Mouse (Mus musculus) urinary bladder, adult 18-20 months (tissue): ENCODE measurements at regions not wholly inside any gene's neighbourhood (a gene's known extent, or its start where the extent isn't known, plus 50 kb on each side); places are given as distances from the start of the nearest gene placed in this dataset.

ENCODE experiments used
- DNase-seq, 2 experiments: peaks; one replicate each; pipeline ENCODE4 v3.0.0; 2022; ENCODE audit warnings: low spot score in 2 of 2, mixed read lengths in 2 of 2

DNA sequence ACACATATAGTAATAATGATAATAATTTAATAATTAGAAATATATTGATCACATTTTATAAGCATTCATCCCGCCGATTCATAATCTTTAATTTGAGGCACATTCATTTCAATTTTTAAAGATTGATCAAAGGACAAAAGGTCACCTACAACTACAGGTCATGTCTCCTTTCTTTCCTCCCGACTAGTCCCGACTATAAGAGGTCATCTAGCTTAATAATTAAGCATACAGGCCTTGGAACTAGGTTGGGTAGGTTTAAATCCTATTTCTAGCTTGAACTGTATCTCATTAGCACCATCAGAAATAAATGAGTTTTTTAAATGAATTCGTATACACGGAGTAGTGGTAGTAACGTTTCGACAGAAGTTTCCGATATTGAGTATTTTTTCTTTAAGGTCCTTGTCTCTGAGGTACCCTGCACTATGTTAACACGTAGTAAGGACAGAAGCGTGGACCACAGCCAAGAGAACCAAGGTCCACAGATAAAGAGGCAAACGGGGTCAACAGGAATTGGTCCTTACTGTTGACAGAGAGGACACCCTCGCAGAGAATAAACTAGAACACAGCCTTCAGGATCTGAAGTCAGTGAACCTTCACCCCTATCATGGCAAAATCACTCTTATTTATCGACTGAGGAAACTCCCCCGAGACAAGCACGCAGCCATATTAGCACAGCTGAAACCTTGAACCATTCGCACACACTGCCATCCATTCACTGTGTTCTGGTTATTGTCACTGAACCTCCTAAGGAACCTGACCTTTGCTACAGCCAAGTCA is 185.8 kb upstream of the Jmjd1c start:
- no peak for DNase-seq

DNA sequence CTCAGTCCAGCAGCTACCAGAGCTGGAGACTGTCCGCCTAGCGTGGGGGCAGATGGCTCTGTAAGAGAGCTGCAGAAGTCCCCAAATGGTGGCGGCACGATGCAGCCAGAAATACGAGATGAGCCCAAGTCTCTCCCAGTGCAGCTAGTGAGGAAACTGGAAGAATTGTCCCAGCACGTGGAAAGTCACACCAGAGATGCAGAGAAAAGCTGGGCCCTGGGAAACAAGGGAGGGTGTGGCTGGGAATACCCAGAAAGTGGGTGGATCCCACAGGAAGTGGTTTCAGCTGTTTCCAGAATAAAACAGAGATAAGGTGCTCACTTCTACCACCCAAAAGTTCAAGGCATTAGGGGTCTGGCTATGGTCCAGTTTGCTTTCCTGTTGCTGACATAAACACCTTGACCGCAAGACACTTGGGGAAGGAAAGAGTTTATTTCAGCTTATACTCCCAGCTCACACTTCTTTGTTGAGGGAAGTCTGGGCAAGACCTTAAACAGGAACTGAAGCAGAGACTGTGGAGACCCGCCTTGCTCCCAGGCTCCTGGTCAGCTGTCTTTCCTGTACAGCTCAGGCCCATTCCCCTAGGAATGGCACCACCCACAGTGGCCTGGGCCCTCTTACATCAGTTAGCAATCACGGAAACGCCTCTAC is 184.5 kb upstream of the Jmjd1c start:
- peak; percentile 52 to 54 for DNase-seq

DNA sequence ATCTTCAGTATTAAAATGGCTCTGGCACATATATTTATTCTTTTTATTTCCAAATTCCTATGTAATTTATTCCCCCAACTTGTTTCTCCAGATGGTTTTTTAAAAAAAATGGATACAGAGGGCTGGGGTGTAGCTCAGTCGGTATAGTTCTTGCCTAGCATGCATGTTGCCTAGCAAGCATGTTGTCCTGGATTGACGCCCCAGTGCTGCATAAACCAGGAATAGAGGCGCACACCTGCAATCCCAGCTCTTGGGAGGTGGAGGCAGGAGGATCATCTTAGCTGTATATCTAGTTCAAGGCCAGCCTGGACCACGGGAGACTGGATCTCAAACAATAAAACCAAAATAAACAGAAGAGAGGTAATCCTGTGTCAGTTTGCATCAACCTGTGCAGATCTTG is 183.5 kb upstream of the Jmjd1c start:
- no peak for DNase-seq

DNA sequence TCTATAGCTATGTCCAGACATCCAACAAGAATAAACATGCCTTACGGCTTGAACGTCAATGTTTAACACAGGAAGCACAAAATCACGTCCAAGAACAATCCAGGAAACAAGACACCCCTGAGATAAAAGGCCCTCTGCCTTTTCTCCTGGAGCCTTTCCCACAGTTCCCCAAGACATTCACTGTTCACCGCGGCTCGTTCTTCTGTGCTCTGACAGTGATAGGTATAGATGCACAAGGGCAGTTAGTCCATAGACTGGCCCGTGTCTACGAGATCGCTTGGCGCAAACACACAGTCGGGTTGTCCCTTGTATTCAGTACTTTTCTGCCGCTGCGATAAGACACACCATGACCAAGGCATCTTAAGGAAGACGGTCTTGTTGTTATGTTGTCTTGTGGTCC is 182.7 kb upstream of the Jmjd1c start:
- DNase-seq = no peak

DNA sequence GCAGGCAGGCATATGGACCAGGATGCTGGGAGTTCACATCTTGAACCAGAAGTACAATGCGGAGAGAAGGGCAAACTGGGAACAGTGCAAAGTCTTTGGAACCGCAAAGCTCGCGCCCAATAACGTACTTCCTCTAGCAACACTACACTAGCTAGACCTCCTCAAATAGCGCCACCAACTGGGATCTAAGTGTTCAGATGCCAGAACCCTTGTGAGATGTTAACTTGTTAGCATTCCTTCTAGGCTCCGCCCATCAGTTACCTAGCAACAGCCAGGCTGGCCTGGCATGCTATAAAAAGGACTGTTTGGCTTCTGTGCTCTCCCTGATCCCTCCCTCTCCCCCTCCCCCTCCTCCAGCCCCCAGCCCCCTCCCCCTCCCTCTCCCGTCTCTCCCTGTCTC is 182.3 kb upstream of the Jmjd1c start:
- no peak for DNase-seq

DNA sequence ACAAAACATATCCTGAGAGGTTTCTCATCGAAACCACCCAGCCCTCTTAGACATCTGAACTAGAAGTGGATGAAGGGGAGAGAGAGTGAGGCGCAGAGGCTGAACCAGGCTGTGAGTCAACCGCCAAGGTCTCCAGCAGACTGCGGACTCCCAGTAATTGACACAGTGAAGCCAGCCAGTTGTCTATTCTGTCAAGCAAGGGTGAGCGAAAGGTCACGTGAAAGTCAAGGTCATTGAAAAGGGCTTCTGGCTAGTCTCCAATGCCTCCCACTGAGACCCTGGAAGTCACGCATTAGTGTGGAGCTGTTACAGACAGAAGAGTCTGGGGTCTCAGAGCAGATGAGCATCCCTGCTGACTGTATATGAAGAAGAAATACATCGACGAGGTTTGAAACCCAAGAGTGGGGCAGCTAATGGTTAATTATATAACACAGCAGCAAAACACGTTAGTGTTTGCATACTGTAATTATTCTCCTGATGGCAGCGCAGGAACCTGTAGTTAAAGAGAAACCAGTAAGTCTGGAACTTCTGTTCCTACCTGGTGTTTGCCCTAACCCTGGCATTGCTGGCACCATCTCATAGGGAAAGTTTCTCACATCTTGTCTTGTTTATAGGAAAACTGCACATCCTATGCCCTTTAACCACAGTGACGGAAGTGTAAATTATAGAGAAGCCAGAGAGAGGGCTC is 181.5 kb upstream of the Jmjd1c start:
- no peak for DNase-seq

DNA sequence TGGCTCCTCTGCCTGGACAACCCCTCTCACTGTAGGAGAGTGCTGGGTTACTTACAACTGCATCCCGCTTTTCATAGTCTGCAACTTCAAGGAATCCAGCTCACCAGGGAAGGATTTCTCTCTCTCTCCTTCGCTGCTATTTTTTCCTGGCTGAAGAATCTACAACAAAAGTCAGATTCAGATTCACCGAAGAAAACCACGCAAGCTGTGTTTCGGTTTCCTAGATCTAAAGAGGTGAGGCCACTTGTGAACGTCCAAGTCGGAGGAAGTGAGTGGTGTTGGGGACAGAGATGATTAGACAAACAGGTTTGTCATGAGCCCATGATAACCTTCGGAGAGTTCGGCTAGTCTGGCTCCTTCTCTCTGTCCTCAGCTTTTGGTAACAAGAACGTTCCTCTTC is 180.1 kb upstream of the Jmjd1c start:
- no peak for DNase-seq

DNA sequence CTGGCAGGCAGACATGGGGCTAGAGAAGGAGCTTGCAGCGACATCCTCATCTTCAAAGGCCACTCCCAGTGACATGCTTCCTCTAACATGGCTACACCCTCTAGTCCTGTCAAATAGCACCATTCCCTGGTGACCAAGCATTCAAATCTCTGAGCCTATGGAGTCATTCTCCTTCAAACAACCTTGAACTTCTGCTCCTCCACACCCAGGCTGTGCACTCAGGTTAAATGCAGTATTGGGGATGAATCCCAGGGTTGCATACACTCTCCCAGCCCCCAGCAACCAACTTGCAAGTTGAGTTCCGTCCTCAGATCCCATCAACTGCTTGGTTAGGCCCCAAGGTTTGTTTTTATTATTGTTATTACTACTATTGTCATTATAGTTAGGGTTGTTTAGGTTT is 178.2 kb upstream of the Jmjd1c start:
- no peak for DNase-seq

DNA sequence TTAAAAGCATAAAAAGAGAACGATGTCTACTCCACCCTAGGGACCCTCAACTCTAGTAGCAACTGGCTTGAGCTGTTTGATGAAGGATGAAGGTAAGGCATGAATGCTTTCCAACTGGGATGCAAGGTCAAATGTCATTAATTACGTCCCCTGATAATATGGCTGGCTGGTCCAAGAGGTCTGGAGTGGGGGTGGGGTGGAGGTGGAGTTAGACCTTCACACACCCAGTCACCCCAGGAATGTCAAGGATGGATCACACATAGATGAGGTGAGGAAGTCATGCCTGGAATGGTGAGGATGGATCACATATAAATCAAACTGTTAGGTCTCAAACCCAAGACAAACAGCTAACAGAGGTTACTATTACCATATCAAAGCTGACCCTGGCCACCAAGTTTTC is 177.2 kb upstream of the Jmjd1c start:
- DNase-seq = no peak

DNA sequence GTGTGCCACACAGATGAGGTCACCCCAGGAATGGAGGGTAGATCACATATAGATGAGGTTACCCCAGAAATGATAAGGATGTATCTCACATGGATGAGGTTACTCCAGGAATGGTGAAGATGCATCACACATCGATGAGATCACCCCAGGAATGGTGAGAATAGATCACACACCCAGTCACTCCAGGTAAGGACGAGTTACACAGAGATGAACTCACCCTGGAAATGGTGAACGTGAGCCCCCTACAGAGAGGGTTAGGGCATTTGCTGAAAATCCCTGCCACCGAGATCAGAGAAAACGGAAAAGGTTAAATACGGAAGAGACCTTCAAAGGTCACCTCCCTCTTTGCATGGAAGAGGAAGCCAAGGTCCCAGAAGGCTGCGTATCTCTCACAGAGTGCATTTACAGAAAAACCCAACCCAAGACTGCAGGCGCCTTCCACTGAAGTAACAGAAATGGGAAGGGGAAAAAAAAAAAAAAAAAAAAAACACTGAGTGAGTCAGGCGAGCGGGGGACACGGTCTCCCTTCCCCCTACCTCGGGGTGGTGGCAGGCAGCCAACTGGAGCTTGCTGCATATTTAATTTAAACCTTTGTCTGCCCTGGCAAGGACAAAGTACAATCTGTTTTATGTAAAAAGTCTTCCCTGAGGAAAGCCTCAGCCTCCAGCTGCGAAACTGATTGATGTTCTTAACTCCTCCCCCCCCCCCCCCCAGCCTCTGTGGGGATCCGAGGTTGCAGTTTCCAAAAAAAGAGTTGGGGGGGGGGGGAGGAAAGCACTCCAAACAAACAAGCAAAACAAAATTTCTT is 175.8 kb upstream of the Jmjd1c start:
- DNase-seq = peak; percentile 76 to 81

DNA sequence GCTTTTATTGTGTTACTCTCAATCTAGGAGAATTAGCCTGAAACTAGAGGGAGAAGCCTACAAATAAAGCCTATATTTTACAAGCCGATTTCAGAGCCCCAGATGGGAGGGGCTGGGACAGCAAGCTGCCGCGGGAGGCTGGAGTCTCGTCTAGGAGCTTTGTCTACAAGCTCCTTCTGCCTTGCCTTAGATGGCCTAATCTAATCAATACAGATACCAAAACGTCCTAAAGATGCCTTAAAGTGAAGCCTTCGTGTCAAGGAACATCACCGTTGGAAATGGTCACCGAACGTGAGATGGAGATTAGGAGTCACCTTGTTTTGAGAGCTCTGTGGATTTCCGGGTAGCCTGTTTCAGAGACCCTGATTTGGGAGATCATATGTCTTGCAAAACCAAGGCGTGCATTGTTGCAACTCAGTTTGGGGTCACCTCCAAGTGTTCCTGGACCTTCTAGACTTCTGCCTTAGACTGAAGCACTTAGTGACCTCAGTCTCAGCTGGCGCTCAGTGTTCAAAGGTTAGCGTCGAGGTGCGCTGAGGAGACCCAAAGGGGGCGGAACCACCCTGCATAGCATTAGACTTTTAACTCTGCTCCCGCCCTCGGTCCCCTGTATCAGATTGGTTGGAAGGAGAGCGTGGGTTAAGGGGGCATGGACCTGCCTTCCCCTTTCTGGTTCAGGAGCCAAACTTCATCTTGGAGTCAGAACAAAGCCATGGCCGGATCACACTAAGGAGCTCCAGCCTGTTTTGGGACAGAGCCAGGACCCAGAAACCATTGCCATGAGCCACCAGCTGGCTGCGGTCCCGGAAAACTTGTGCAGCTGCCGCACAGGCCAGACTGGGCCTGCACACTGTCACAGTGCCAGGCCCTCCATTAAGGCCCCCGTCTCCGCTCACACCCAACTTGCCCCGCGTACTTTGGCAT is 174.9 kb upstream of the Jmjd1c start:
- peak; percentile 87 to 88 for DNase-seq

DNA sequence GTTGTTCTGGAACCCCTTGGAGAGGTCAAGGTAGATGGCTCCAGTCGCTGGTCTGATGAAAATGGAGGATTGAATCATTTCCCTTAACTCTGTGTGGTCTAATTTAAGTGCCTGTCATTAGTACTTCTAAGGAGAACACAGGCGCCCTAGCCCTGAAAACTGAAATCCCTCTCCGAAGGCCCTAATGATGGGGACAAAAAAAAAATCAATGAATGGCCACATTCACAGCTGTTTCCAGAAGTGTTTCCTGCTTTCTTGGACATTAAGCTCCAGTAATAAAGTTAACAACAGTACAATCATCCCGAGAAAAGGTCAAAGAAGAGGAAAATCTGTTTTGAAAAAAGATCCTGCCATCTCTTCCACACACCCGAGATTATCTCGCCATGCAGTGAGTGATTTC is 174.1 kb upstream of the Jmjd1c start:
- DNase-seq = no peak

DNA sequence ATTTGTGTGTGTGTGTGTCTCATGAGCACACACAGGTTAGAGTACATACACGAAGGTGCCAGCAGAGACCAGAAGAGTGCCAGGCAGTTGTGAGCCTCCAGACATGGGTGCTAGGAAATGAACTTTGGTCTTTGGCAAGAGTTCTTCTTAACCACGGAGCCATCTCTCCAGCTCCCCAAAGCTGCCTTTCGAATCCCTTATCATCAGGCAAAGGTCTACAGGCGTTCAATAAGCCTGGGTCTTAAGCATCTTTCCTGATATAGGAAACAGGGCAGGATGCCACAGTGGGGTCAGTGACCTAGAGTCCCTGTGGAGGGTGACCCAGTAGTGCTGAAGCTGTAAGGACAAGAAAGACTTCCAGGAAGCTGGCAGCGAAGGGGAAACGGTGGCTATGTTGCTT is 173.6 kb upstream of the Jmjd1c start:
- DNase-seq = no peak

DNA sequence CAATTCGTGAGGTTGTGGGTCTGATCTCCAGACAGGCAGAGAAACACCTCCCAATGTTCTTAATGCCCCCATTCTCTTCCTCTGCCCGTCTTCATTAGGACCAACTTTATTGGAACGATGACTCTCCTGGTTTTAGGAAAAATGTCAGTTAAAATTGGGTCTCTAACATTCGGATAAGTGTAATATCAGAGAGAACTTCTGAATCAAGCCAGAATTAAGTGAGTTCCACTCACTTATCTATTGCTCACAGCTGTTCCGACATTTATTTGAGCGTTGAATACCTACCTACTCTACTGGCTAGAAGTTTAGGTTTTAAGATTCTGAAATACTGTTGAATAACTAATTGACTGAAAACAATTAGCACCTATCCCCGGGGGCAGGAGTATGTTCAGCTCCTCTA is 172.0 kb upstream of the Jmjd1c start:
- no peak for DNase-seq

DNA sequence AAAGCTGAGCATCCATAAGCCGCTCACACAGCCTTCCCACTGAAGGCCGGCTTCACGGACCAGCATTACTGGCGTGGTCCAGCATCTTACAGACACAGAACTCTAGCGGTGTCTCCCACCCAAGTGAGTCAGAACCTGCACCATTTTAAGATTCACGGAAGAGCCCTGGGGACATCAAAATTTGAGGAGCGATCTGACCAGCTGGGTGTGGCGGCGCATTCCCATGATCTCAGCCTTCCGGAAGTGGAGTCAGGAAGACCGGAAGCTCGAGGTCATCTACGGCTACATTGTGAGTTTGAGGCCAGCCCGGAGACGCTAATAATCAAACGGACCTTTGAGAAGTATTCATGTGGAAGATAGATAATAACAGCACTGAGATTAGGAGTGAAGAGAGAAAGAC is 171.5 kb upstream of the Jmjd1c start:
- no peak for DNase-seq

DNA sequence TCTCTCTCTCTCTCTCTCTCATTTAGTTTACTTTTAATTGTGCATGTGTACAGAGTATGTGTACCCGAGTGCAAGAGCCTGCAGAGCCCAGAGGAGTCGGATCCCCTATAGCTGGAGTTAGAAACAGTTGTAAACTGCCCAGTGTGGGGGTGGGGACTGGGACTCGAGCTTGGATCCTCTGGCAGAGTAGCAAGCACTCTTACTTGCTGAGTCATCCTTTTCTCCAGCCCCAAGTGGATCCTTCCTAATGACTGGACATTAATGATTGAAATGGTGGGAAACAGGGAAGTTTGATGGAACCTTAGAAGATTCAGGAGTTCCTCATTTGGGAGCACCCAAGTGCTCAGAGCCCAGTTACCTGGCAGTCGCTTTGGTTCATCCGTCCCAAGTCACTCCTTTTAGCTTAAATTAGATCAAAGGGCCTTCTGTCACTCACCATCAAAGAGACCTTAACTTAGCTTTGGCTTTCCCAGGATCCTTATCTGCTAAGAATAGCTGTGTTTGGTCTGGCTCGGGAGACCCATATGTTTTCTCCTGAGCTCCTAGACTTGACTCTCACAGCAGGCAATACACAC is 170.3 kb upstream of the Jmjd1c start:
- no peak for DNase-seq

DNA sequence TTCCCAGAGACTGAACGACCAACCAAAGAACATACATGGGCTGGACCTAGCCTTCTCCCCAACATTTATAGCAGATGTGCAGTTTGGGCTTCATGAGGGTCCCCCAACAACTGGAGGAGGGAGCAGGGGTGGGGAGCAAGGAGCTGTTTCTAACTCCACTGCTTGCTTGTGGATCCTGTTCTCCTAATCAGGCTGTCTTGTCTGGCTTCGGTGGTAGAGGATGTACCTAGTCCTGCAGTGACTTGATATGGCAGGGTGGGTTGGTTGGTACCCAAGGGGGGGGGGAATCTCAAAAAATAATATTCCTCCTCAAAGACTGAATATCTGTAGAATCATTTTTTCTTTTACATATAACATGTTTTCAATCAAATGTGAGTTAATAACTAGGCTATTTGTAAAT is 168.3 kb upstream of the Jmjd1c start:
- DNase-seq = no peak

DNA sequence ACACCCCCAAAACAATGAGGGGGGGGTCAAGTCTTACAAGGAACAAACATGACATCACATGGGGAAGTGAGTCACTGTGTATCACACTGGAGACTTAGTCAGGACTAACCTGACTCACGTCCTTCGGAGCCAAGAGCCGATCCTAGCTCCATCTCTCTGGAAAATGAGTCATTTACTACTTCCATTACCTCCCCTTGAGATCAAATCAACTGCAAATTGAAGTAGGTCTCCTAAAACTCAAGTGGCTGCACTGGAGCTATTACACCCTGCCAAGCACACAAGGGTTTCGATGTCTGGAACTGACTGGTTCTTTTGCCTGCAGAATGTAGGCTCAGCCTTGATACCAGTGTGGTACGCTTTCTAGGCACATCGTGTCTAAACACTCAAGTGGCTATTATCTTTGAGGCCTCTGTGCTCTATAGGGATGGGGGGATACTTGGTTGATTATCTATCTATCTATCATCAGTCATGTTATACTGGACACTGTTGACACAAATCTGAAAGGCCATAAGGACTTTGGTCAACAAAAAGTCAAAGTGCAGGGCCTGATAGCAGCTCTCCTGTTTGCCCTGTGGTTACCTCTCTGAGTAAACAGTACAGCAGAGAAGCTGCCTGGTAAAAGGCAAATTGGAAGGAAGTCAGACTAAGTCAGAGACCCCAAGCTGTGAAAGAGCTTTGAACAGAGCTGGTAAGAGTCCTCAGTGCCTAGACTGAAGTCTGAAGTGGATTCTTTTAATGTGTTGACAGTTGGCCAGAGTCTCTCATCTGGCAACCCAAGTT is 167.5 kb upstream of the Jmjd1c start:
- DNase-seq = peak in 1 of 2 experiments; percentile 55

DNA sequence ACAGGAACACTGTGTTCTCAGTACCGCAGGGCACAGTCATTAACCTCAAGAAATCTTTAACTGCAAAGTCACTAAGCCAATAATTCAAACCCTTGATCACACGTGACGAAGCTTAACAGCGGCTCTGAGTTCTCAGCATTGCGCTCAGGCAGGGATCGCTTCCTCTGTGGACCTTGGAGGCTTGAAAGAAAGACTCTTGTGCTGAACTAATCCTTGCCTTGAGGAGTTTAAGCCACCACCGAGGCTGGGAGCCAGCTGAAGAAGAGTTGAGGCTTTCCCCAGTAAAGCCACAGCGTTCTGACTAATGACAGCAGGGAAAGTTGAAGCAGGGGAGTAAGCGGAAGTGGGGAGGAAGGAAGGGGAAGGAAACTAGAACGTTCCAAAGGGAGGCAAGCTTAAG is 165.4 kb upstream of the Jmjd1c start:
- DNase-seq = no peak

DNA sequence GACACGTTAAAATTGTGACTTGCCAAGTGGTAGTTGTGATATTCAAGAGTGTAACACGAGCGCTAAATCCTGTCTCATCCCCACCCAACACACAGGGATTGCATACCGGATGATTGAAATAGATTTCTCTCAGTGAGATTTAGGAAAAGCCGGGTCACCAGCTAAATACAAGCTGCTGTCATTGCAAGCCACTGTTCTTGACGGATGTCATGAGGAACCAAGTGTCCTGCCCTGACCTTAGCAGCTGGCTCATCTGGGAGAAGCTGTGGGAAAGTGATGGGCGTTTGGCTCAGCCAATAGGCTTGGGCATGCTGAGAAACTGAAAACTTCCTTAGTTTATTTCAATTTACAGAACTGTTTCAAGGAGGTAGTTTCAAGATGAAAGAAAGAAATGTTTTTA is 164.4 kb upstream of the Jmjd1c start:
- DNase-seq = no peak
